Mouse (Mus musculus): Measurements from ENCODE around the gene Ncor2.

Gene Ncor2

GRCm38 (mm10) chr5:125191608-125192007, 12.6 kb upstream of the Ncor2 start:
- WGBS = 55% methylated on average over 9 of the region's 9 CpGs

GRCm38 (mm10) chr5:125190105-125190813, 11.2 kb upstream of the Ncor2 start:
- WGBS = 90% methylated on average over 7 of the region's 7 CpGs

GRCm38 (mm10) chr5:125189625-125190024, 10.6 kb upstream of the Ncor2 start:
- 54% methylated on average over 11 of the region's 11 CpGs for WGBS

- WGBS = 36% methylated on average over 12 of the region's 12 CpGs
Measured at GRCm38 (mm10) chr5:125188812-125189598, 10.0 kb upstream of the Ncor2 start.

GRCm38 (mm10) chr5:125184826-125185225, 5.8 kb upstream of the Ncor2 start:
- 69% methylated on average over 6 of the region's 6 CpGs for WGBS

GRCm38 (mm10) chr5:125183321-125184003, 4.4 kb upstream of the Ncor2 start:
- 24% methylated on average over 23 of the region's 23 CpGs for WGBS

GRCm38 (mm10) chr5:125180630-125181263, 1.7 kb upstream of the Ncor2 start:
- 82% methylated on average over 6 of the region's 6 CpGs for WGBS

- 6% methylated on average over 25 of the region's 25 CpGs for WGBS
Measured at GRCm38 (mm10) chr5:125179735-125180629, 963 bp upstream of the Ncor2 start.

GRCm38 (mm10) chr5:125178171-125179006, 630 bp downstream of the Ncor2 start:
- WGBS = under 1% methylated on average over 58 of the region's 60 CpGs

GRCm38 (mm10) chr5:125177481-125178134, 1.4 kb downstream of the Ncor2 start:
- under 1% methylated on average over 44 of the region's 44 CpGs for whole genome bisulfite sequencing

- WGBS = 8% methylated on average over 12 of the region's 12 CpGs
Measured at GRCm38 (mm10) chr5:125176864-125177263, 2.2 kb downstream of the Ncor2 start.

- WGBS = 10% methylated on average over 5 of the region's 5 CpGs
Measured at GRCm38 (mm10) chr5:125176370-125176766, 2.7 kb downstream of the Ncor2 start.

- 28% methylated on average over 9 of the region's 9 CpGs for WGBS
Measured at GRCm38 (mm10) chr5:125175673-125176369, 3.2 kb downstream of the Ncor2 start.

GRCm38 (mm10) chr5:125174726-125175672, 4.0 kb downstream of the Ncor2 start:
- 15% methylated on average over 13 of the region's 13 CpGs for WGBS

- 81% methylated on average over 1 of the region's 1 CpGs for WGBS
Measured at GRCm38 (mm10) chr5:125173868-125174267, 5.2 kb downstream of the Ncor2 start.

- WGBS = 40% methylated on average over 12 of the region's 12 CpGs
Measured at GRCm38 (mm10) chr5:125172831-125173615, 6.0 kb downstream of the Ncor2 start.

- 38% methylated on average over 6 of the region's 6 CpGs for WGBS
Measured at GRCm38 (mm10) chr5:125171259-125171658, 7.8 kb downstream of the Ncor2 start.
